Mouse (Mus musculus) central nervous system, embryonic 14 days (tissue): ENCODE results near the gene Gm21903. TPM values are rescaled to one million over a fixed set of nuclear protein-coding genes. Genes with fewer than 3 reads are reported as not detected.

Experiments used
- polyA plus RNA-seq: library from polyadenylated mRNA; depleted of rRNA; stranded (reverse); fragments of >200 nt; gene quantifications from 2 replicates; pipeline ENCODE4 v1.2.3, GENCODE M21; 2012; rRNA removed

The Gm21903 gene
- not detected in 2 replicates for polyA plus RNA-seq

DNA sequence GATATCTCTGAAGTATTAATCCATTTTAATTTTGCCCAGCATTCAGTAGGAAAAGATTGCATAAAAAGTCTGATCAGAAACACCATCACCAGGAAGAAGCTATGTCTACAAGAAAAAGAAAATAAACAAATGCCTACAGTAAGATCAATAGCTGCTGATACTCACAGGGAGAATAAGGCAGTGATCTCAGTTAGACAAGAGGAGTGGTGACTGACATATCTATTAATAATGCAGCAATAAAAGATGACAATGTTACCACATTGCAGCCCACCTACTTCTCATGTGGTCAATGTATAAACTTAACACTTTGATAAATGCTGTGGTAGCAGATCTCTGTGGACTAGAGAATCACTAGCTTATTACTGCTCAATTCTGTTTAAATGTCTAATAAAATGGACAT is at the start of gene Gm21903:
TSS of gene Gm21903 (minus strand) at position 101 of the 400 bp plus-strand sequence.

GRCm38 (mm10) chr17:39076937-39077336 is 33.8 kb upstream of the Gm21903 start, which contains the start of gene Esp23:
Gene Esp23 (minus strand): TSS chr17:39077037.

DNA sequence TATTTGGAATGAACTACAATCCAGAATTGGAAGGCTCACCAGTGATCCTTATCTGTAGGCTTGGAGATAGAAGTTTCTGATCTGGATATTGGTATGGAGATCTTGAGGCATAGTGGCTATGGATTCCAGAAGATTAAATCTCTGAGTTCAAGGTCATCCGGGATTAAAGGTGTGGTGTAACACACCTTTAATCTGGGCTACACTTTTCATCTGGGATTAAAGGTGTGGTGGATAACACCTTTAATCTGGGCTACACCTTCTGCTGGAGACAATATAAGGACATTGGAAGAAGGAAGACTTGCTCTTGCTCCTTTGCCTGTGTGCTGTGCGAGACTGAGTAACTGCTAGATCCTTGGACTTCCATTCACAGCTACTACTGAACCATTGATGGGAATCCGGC is 6.7 kb downstream of the Gm21903 start, which contains the start of gene Esp24:
TSS of gene Esp24 (plus strand) at position 301 of the 400 bp plus-strand sequence.

Other genes starting within 250 kb of the Gm21903 start
- not detected in 2 replicates for gene Esp24, start 6.6 kb downstream of the Gm21903 start, polyA plus RNA-seq
- gene Esp23, start 33.7 kb upstream of the Gm21903 start, polyA plus RNA-seq: not detected in 2 replicates
- gene Esp22, start 52.0 kb upstream of the Gm21903 start, polyA plus RNA-seq: not detected in 2 replicates